Mouse (Mus musculus) monocyte, adult 2 months (primary cell): Measurements from ENCODE around the gene Igsf11.
A peak's percentile ranks its signal among the peaks of the same experiment; 100 is the strongest.

Experiments
- DNase-seq, 2 experiments: peaks; one replicate each; pipeline ENCODE4 v3.0.0; 2022; ENCODE audit warnings: low spot score in 2 of 2, low read depth in 1 of 2

Gene Igsf11

DNA sequence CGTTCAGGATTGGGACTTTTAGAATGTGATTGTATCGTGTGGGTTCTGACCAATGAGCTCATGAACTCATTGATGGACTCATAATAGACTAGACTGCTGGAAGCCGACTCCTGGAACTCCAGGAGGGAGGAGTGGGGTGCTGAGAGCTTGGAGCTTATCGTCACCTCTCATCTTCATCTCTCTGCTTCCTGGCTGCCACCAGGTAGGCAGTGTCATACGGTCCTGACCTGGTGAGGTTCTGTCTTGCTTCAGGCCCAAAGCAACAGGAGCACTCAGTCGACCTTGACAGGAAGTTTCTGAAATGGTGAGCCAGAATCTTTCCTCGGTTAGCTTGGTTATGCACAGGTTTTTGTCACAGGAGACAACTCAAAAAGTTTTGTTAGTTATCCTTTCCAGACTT, at the start of gene Igsf11:
Igsf11 (plus strand) TSS at position 301 of the 400 bp plus-strand sequence.
- DNase-seq = no peak

DNA sequence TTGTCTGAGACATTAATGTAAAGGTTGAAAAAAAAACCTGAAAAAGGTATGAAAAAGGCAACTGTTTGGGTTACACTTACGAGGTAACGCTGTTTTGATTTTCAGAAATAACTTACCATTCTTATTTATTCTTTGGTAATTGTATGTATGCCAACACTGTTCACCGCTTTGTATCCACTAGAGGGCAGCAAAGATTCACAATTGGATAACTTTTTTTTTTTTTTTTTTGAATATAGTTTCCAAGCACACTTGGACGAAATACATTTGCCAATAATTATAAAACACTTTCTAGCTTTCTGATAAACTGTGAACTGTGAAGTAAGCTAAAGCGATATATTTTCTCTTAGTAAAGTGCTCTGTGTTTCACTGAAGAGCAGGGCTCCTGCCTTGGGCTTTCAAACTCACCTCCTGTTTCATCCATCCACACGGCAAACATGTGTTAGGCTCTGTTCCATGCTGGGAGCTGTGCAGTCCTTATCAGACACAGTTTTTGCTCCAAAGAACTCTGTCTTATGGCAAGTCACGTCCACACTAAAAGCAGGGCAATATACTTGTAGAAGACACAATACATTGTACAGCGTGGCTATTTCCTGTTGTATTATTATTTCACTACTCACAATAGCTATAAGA, 34.2 kb upstream of the Igsf11 start:
- no peak for DNase-seq

DNA sequence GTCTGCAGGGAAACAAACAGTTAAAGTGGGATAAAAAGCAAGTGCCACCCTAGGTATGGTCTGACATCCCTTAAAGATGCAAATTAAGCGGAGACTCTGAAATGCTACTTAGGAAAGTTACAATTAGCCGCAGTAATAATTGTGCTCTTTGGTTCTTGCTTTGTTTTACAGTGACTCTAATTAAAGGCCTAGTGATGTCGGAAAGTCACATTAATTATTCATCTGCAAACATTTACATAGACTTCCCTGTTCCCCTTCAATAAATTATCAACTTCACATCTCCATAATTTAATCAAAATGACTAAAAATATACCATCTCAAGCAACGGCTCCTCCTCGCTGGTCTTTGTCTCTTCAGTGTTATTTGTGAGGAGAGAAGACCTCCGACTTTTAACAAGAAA, 31.9 kb upstream of the Igsf11 start:
- no peak for DNase-seq

GRCm38 (mm10) chr16:38864358-38864757, 28.1 kb upstream of the Igsf11 start:
- DNase-seq = no peak

GRCm38 (mm10) chr16:38873231-38873630, 19.2 kb upstream of the Igsf11 start:
- no peak for DNase-seq

GRCm38 (mm10) chr16:38874481-38874880, 18.0 kb upstream of the Igsf11 start:
- DNase-seq = no peak

DNA sequence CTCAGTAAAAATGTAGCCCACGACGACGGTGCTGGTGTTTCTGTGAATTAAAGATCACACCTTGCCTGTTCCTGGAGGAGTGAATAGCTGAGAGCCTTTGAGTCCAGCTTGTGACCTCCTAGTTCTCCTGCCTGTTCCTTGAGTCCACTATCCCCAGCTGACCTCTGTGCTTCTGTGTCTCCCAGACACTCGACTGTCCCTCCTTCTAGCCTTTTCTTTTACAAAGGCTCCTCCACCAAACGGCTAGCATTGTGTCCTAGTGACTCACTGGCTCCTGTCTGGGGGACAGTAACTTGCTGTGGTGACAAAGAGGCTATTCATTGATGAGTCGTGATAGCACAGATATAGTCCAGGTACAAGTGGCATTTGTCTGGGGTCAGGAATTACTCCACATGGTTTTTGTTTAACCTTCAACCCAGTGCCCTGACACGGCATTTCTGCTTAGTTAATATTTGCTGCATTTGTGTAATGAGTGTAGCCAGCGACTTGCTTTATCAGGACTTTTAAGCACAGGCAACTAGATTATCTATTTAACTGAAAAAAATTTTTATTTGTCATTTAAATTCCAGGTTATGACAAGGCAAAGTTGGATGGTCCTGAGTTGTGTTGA, 6.5 kb downstream of the Igsf11 start:
- DNase-seq = no peak

DNA sequence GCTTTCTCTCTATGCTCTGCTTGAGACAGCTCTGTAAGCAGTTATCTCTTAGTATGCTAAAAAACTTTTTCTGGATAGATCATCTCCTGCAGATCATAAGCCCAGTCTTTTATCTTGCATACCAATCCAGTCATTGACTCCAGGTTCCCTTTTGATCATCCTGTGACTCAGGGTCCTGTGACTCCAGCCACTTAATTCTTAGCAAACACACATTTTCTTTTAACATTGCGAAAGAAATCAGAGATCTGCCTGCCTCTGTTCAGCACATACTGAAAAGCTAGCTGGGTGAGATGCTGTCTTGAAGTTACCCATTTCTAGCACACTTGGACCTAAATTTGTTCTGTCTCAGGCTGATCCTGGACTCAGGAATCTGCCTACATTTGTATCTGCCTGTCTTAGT, 7.6 kb downstream of the Igsf11 start:
- DNase-seq = no peak

GRCm38 (mm10) chr16:38902111-38902778, 9.8 kb downstream of the Igsf11 start:
- DNase-seq = peak; percentile 13 to 63

GRCm38 (mm10) chr16:38903020-38903419, 10.5 kb downstream of the Igsf11 start:
- no peak for DNase-seq

GRCm38 (mm10) chr16:38904202-38904601, 11.7 kb downstream of the Igsf11 start:
- no peak for DNase-seq

- DNase-seq = no peak
Measured at GRCm38 (mm10) chr16:38905911-38906310, 13.4 kb downstream of the Igsf11 start.

DNA sequence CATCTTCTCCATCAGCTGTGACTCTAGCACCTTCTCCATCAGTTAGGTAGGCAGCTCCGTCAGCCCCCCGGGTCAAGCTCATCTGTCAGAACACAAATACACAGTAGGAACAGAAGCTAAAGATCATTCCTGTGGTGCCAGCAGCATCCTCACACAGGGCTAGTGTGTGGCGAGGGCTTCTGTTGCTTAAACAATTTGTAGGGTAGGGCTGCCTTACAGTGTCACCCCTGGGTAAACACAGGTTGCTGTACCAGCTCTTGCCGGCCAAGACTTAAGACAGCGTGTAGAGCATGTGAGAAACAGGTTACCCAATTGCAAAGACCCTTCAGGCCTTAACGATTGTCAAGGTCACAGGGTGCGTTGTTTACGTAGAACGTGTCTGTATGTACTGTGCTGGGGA, 15.8 kb downstream of the Igsf11 start:
- DNase-seq = no peak

GRCm38 (mm10) chr16:38909506-38909905, 17.0 kb downstream of the Igsf11 start:
- DNase-seq = no peak

DNA sequence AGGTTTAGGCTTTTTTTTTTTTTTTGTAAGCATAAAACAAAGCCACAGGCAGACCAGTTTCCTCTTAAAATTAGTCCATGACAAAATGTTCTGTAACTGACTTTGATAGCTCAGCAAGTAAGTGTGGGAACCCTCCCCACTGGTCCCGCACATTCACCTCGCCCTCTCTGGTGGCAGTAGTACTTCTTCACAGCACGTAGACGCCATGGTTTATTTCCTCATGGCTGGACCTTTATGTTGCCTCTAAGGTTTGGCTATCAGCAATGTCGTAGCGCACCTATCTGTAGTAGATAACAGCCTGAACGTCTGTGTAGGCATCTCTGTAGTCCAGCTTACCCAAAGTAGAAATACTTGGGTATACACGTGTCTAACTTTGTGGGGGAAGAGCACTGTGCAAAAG, 17.6 kb downstream of the Igsf11 start:
- DNase-seq = no peak

- DNase-seq = no peak
Measured at GRCm38 (mm10) chr16:38915451-38915850, 23.0 kb downstream of the Igsf11 start.

- DNase-seq = no peak
Measured at GRCm38 (mm10) chr16:38916053-38916786, 23.7 kb downstream of the Igsf11 start.

DNA sequence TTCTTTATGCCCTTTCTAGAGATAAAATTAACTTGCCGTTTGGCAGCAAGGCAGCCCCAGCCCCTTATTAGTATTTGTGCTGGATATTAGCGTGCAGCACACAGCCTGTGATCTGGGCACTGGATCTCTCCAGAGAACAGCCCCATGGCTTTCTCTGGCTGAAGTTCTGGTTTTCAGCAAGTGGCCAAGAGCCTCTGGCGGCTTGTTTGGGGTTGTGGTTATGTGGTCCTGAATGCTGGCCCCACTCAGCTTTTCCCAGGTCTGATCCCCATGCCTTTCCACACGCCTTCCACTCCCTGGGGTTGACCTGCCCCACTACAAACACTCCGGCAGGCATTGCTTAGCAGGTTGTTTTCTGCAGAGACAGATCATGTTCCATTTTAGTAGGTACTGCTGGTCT, 24.4 kb downstream of the Igsf11 start:
- DNase-seq = no peak

DNA sequence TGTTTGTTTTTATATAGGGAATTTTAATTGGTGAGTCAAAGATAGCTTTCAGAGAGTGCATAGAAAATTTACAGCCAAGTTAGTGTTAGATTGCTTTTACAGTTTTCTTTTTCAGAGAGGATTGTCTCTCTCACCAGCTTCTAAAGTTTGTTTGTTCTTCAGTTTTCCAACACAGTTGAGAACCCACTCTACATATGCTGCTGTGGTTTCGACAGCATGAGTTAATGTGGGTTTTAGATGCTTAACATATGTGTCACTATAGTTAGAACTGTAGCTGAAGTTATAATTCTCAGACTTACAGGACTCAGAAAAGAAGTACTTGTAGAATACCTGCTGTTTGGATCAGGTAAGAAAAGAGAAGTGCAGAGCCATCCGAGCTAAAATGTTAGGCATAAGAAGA, 25.6 kb downstream of the Igsf11 start:
- DNase-seq = no peak

DNA sequence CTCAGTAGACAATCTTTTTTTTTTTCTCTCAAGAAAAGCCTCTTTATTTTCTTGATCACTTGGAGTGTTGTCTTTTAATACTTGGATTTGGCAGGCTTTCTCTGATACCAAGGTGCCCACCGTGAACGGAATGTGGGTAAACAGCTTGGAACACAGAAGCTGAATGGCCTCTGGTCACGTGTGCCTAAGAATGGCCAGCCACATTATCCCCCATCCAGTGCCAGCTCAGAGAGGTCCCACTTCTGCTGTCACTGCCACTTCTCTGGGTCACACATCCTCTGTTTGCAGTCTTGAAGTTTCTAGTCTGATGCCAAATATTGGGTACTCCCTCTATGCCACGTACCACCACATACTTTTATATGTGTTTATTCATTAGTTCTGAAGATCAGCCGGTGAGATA, 28.0 kb downstream of the Igsf11 start:
- no peak for DNase-seq

DNA sequence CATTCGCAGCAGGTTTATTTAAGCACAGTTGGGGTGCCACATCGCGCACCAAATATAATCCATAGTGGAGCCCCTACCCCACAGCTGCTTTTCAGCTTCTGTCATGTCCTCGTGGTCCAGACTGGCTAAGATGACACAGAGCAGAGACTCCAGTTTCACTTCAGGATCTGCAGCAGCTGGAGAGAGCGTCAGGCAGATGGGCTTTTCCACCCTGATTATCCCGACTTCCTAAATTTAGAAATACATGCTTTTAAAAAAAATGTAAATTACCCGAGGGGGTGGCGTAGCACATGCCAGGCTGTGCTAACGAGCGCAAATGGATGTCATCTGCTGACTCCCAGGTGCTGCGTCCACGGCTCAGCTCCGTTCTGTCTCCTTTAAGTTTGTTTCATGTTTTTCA, 32.5 kb downstream of the Igsf11 start:
- no peak for DNase-seq

- no peak for DNase-seq
Measured at GRCm38 (mm10) chr16:38928760-38929159, 36.3 kb downstream of the Igsf11 start.
